Mouse (Mus musculus): Measurements from ENCODE around the gene Banf1. TPM values are rescaled to one million over a fixed set of nuclear protein-coding genes. Genes with fewer than 3 reads are reported as not detected.
"Not testable (repeated sequence)": the region's sequence is repeated elsewhere in the genome, so short reads cannot be mapped to it uniquely, and the experiment has no call there.

The Banf1 gene
- 100 to 1,000 TPM; 131 to 137 TPM for total RNA-seq (2021)
- long read RNA-seq, experiment 1, transcript Banf1-201 (3 exons, 1,261 nt) = major isoform, 84 of 134 reads
- long read RNA-seq, experiment 1, partial matches to known transcripts = 42 of 134 reads
- long read RNA-seq, experiment 1, other reads (novel, unspliced or antisense) = 2 of 134 reads
- long read RNA-seq, experiment 2, transcript Banf1-201 (3 exons, 1,261 nt) = major isoform, 66 of 110 reads
- long read RNA-seq, experiment 2, partial matches to known transcripts = 41 of 110 reads
- long read RNA-seq, experiment 2, other reads (novel, unspliced or antisense) = 0 of 110 reads

DNA sequence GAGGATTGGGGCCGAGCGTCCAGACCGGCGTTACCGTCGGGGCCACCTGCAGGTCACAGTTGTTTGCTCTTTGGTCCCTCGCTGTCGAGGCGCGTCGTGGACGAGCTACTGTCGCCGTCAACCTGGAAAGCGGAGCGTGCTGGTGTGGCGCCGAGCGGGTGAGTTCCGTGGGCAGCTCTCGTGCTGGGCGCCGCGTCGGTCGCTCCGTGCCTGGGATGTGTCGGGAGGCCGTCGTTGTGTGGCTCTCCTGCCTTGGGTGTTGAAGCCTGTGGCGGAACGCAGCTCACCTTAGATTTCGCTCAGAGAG is at the start of gene Banf1:
Gene Banf1 (minus strand): TSS at position 116 of the 307 bp plus-strand sequence.
- DNase-seq (ENCODE audit: low spot score in 2 of 2) = no peak

DNA sequence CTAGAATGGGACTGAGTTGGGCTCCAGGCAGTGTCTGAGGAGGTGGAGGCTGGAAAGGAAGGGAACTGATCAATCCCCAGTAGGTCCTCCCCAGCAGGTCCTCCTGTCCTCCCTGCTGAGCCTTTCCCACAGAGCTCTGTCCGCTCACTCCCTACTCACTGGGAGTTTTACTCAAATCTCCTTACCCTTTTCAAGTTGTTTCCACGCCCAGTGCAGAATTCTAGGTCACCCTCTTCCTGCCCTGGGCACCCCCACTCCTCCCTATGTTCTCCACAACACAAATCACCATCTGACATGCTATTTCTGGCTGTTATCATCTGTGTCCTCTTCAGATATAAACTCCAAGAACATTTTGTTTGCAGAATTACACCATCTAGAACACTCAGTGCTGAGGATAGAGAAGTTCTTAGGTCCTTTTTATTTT is 47.6 kb upstream of the Banf1 start:
- DNase-seq (ENCODE audit: low spot score in 2 of 2) = no peak

DNA sequence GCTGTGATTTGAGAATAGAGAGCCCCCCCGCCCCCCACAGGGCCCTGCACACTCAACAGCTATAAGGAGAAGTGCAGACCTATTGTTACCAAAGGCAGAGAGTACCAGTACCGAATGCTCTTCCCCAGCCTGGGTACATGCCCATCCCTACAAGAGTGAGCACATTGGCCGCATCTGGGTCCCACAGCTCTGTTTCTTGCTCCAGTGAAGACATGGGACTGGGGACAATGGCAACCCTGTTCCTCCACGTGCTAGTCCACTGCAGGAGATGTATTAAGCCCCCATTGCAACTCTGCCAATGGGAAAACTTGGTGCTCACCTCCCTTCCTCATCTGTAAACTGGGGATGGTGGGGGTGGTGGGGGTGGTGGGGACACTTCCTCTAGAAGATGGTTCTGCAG is 46.9 kb upstream of the Banf1 start:
- DNase-seq (ENCODE audit: low spot score in 2 of 2) = no peak

DNA sequence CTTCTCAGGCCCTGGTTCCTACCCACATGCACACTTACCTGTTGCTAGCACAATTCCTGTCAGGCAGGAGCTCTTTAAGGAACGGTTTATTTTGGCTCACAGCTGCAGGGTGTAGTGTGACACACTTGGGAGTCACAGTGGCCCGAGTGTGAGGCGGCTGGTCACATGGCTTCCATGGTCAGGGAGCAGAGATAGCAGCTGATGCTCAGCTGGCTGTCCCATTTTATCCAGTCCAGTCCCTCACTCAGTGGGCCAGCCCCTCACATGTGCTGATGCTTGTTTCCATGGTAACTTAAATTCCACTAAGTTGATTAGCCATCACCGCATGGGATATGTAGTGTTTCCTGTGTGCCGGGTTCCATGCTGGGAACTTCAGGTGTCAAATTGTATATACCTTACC is 45.0 kb upstream of the Banf1 start:
- DNase-seq (ENCODE audit: low spot score in 2 of 2) = no peak

DNA sequence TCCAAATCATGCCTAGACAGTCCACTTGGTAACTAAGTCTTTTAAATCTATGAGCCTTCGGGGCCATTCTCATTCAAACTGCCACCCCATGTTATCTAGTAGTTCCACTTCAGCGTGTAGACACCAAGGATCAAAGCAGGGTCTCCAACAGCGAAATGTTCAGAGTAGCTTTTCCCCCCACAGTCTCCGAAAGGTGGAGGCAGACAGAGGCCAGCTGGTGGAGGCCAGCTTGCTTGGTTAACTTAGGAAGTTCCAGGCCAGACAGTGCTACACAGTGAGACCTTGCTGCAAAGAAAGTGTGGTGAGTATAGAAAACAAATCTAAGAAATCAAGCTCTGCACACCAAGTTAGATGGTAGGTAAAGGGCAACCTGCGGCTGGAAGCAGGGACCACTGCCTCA is 43.7 kb upstream of the Banf1 start:
- no peak for DNase-seq (ENCODE audit: low spot score in 2 of 2)

DNA sequence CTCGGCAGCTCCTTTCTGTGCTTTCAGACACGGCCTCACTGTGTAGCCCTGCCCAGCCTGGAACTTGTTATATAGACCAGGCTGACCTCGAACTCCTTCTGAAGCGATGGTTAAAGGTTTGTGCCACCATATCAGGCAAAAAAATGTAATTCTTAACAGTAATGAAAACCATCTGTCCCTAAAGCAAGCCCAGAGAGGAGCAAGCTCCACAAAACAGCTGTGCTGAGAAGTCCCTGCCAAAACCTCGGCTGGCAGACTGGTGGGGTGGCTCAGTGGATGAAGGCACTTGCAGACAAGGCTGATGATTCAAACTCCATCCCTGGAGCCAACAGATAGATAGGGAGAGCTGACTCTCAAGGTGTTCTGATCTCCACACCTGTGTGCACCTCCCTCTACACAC is 42.1 kb upstream of the Banf1 start:
- no peak for DNase-seq (ENCODE audit: low spot score in 2 of 2)

DNA sequence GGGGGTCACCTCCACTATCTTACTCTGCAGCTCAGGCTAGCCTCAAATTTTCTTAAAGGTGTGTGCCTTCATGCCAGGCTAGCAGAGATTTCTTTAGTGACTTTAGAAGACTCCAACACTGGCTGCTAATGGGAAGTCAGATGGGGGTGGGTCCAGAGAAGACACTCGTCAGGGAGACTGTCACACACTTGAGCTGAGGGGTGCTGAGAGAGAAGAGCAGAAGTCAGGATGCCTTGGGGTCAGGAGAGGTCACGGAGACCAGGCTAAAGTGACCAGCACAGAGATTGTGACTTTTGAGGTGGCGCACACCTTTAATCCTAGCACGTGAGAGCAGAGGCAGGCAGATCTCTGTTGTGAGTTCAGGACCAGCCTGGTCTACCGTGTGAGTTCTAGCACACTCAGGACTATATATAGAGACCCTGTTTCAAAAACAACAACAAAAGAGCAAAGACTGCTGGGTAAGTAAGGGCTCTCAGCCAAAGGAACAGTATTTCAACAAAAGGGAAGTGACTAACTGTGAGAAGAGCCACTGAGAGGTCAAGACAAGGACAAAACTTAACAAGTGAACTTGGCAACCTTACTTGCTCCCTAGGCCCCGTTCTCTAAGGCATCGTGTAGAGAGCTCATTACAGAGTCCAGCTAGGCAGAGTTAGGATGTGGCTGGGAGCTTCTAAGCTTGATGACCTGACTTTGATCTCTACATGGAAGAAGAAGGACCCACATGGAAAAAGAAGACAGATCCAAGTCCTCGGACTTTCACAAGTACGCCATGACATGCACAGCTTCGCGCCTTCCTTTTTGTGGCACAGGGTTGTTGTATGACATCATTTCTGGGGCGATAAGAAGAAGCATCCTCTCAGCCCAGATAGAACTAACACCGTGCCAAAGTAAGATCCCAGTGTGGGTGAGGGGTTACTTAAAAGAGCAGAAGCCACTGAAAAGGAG is 41.4 kb upstream of the Banf1 start:
- DNase-seq (ENCODE audit: low spot score in 2 of 2) = no peak

DNA sequence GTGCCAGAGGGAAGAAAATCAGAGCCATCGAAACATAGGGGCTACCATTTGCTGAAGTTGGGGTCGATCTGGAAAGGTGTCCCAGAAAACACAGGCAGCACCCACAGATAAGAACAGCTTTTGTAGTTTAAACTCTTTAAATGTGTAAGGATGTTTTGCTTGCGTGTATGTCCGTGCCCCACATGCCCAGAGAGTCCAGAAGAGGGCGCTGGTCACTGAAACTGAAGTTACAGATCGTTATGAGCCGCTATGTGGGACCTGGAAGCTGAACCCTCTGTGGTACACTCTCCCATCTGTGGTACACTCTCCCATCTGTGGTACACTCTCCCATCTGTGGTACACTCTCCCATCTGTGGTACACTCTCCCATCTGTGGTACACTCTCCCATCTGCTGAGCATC is 40.2 kb upstream of the Banf1 start:
- DNase-seq (ENCODE audit: low spot score in 2 of 2) = peak in 1 of 2 experiments; percentile 56

DNA sequence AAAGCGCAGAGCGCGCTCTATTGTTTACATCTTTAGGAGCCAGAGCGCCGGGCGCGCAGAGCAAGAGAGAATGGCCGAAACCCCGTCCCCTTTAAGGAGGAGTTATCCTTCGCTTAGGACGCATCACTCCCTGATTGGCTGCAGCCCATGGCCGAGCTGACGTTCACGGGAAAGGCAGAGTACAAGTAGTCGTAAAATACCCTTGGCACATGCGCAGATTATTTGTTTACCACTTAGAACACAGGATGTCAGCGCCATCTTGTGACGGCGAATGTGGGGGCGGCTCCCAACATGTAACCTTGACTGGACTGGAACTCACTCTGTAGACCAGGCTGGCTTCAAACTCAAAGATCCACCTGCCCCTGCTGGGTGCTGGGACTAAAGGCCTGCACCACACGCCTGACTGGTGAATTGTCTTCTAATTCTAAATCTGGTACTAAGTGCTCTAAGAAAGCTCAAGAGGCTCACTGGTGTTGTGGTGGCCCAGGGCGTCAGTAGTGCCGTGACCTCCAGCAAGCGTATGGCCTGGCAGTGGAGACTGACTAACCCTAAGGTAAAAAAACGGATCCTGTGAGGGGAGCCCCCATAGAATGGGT is 39.7 kb upstream of the Banf1 start:
- DNase-seq (ENCODE audit: low spot score in 2 of 2) = not testable (repeated sequence)

DNA sequence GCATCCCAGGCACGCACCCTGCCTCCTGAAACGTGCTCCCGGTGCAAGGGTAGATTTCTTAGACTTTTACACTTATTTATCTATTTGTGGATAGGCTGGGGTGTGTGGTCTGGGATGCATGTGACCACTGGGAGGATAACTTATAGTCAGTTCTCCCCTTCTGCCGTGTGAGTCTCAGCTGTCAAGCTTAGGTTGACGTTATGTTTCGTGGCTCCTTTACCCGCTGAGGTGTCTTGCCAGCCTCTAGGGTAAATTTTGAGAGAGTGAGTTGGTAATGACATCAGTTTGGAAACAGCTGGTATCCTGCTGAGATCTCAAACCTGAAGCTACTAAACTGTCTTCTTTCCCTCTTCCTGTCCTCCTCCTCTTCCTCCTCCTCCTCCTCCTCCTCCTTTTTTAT is 39.0 kb upstream of the Banf1 start:
- DNase-seq (ENCODE audit: low spot score in 2 of 2) = no peak

DNA sequence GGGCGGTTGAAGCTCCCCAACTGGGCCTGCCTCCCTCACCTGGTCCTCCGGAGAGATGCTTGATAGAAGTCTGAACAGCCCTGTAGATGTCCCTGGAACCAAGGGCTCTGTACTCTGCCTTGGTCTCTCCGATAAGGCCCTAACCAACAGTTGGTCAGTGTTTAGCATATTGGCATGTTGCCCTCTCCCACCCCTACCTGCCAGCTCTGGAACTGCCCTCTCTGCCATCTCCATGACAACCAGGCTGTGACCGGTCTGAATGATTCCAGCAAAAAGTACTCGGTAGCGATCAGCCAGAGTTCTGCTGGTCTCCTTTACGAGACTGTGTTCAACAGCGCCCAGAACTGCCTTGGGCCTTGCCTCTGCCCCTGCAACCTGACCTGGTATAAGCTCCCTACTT is 35.3 kb upstream of the Banf1 start, which contains the start of gene Tsga10ip:
Gene Tsga10ip (minus strand): TSS at position 234 of the 400 bp plus-strand sequence.
- no peak for DNase-seq (ENCODE audit: low spot score in 2 of 2)

DNA sequence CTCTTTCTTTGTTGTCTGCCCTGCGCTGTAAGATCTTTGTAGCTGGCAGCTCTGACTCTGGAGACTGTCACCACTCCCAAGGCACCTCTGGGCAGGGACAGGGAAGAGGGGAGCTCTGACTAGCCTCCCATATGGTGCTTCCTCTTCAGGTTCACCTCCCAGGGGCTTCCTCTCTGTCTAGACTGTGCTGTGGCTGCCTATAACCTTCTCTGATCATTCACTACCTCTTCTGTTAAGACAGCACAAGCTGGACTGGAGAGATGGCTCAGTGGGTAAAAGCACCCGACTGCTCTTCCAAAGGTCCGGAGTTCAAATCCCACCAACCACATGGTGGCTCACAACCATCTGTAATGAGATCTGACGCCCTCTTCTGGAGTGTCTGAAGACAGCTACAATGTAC is 34.1 kb upstream of the Banf1 start:
- DNase-seq (ENCODE audit: low spot score in 2 of 2) = not testable (repeated sequence)

DNA sequence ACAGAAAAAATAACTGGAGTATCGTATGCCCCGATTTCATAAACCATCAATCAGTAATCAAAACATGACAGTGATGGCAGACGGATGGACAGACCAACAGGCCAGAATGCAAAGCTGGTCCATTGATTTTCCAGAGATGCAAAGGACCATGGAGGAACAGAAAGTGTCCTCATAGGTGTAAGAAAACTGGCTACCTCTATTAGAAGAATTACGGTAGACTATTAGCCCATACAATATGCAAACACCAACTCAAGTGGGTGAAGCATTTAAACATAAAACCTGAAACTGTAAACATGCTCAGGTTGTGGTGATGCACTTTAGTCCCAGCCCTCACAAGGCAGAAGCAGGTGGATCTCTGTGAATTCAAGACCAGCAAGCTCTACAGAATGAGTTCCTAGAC is 28.4 kb upstream of the Banf1 start:
- no peak for DNase-seq (ENCODE audit: low spot score in 2 of 2)

DNA sequence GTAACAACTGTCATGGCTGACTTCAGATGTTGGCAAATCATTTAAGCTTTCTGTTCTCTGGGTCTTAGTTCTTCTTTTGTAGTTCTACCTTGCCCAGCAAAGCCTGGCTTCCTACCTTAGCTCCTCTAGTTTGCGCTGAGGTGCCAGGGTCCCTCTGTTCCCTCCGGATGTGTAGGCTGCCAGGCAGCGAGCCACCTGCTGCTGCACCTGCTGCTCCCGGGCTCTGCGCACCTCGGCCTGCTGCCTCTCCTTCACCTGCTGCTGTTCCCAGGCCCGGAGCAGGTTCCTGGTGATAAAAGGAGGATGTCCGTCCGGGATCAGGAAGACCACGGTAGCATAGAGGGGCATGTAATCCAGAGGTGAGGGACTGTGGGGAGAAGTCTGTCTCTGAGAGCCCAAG is 27.2 kb upstream of the Banf1 start:
- DNase-seq (ENCODE audit: low spot score in 2 of 2) = no peak

DNA sequence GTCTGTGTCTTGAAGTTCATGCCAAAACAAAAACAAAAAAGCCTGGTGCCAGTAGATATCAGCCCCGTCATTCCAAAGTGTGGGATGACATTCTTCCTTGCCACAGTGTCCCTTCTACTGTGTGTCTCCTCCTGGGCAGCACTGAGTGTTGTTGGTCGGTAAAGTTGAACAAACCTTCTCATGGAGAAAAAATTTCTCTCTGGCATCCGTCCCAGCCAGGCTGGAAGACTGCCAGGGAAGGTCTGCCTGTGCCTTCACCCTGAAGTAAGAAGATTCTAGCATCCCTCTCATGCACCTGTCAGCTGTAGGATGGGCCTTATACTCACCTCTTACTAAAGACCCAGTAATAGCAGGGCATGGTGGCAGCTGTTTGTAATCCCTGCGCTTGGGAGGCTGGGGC is 25.9 kb upstream of the Banf1 start:
- peak in 1 of 2 experiments; percentile 36 for DNase-seq (ENCODE audit: low spot score in 2 of 2)

DNA sequence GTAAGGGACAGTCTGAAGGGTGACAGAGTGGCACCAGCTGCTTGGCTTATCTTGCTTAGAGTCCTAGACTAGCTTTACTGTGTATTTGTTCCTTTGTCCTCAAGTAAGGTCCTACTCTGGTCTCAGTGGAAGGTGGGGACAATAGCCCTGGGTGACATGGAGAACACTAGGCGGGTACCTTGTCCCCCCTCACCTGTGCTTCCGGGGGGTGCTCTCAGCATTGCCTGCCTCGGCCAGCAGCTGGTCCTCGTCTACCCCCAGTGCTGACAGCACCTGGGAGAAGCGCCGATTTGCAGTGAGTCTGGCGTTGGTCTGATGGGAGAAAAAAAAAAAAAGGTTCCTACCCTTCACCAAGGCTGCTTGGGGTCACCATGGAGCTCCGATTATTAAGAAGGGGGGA is 23.4 kb upstream of the Banf1 start:
- DNase-seq (ENCODE audit: low spot score in 2 of 2) = no peak

DNA sequence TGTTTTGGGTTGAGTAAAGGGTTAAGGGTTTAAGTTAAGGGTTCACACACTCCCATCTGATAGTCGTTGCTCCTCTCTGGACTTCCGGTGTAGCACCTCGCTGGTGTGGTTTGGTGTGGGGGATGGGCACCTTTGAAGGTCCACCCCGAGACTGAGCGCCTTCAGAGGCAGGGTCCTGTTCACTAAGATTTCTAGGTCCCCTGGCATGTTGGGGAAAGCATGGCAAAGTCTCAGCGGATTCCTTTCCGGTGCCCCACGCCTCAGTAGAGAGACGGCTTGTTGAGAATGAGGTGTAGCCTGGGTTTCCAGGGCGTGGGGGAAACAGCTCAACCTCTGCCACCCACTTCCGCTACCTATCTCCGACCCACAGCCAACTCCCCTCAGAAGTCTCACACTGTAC is 22.7 kb upstream of the Banf1 start:
- peak in 1 of 2 experiments; percentile 33 for DNase-seq (ENCODE audit: low spot score in 2 of 2)

DNA sequence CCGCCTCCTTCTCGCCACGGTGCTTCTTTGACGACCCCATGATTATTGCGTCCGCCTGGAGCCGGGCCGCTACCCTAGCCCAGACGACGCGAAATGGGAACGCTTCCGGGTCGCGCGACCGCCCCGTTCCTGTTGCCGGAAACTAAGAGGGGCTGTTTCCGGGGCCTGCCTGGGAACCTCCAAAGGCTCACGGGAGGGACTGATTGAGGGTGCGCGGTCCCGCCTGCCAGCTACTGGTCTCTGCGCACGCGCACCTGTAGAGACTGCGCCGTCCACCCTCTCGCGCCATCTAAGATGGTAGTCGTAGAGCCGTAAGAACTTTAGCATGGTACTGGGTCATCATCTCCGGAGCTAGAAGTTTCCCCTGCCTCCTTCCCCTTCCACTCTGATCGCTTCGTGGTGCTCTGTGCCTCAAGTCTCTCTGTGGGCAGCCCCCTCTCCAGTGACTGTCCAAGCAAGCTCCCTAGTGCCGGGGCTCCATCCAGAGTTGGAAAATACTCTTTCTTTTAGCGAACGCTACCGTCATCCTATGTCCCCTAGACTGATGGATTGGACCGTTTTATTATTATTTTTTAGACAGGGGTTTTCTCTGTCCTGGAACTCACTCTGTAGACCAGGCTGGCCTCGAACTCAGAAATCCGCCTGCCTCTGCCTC is 21.7 kb upstream of the Banf1 start, which contains the start of gene Sart1:
Gene Sart1 (minus strand): TSS at position 116 of the 655 bp plus-strand sequence.
- DNase-seq (ENCODE audit: low spot score in 2 of 2) = peak; percentile 92 to 95

DNA sequence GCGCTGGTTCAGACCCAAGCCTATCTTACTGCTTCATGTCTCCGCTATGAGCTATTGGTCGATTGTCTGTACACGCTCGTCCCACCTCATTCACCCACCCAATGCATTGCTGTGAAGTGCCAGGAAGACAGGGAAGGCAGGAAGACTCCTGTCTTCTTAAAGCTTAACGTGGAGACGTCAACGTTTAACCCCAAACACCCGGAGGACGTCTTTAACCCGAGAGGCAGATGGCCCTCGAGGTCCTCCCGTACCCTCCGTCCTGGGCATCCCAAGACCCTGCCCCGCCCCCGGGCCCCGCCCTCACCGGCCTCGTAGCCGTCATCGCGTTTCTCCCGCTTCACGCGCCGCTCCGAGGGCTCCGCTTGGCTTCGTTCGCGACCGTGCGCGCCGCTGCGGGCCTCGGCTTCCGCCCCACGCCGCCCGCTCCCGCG is 21.1 kb upstream of the Banf1 start:
- peak in 1 of 2 experiments; percentile 55 for DNase-seq (ENCODE audit: low spot score in 2 of 2)

DNA sequence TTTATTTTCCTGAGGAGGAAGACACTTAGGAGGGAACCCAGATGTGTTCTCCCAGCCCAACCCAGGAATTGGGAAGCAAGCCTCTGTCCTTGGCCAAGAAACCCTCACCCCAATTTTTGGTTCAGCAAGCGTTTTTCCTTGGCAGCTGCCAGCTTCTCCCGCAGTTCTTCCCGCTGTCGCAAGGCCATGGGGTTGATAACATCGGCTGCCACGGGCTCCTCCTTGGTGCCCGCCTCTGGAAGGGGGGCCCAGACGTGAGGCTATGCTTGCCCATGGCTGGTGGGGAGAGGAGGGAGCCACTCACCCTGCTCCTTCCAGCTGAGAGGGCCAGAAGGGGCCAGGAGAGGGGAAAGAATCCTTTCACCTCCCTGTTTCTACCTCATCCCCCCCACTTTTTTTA is 17.7 kb upstream of the Banf1 start:
- no peak for DNase-seq (ENCODE audit: low spot score in 2 of 2)

DNA sequence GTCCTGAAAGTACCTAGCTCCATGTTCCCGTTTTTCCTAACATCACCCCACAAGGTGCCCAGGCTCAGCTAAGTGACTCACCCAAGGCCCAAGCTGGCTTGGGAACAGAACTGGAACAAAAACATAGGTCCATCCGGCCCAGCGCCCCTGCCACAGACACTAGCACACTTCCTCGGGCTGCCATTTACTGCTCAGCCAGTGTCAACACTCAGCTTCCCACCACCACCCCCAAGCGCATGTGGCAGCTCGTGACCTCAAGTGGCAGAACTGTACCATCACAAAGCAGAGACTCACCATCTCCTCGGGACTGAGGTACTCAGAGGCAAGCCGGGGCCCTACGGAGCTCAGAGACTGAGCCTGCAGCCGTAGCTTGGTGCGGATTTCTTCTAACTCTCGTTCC is 16.4 kb upstream of the Banf1 start:
- no peak for DNase-seq (ENCODE audit: low spot score in 2 of 2)
